Mouse (Mus musculus) fat pad, adult 2 months (tissue): ENCODE results near the gene Naglu.
"Not testable (repeated sequence)": the region's sequence is repeated elsewhere in the genome, so short reads cannot be mapped to it uniquely, and the experiment has no call there.

Experiments
- DNase-seq: peaks from one replicate; pipeline ENCODE4 v3.0.0-alpha.2; 2011; ENCODE audit warnings: low read depth, low spot score; ENCODE audit errors: extremely low read depth

Gene Naglu

DNA sequence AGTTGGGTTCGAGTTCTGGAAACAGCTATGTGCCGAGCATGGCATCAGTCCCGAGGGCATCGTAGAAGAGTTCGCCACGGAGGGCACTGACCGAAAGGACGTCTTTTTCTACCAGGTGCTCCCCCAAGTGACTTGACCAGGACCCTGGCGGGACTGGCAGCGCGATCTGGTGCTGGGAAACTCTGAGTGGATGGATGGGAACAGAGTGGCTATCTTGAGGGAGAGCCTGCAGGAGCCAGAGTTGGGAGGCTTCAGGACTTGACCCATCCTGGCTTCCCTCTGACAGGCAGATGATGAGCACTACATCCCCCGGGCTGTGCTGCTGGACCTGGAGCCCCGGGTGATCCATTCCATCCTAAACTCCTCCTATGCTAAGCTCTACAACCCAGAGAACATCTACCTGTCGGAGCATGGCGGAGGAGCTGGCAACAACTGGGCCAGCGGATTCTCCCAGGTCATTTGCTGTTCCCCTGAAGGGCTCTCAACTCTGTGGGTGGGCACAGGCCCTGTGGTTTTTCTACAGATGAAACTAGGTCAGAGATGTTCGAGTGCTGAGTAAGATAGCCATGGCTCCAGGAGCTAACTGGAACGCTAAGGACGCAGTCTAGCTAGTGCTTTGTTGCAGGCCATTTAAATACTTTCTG lies 50.9 kb downstream of the Naglu start:
- no peak for DNase-seq

DNA sequence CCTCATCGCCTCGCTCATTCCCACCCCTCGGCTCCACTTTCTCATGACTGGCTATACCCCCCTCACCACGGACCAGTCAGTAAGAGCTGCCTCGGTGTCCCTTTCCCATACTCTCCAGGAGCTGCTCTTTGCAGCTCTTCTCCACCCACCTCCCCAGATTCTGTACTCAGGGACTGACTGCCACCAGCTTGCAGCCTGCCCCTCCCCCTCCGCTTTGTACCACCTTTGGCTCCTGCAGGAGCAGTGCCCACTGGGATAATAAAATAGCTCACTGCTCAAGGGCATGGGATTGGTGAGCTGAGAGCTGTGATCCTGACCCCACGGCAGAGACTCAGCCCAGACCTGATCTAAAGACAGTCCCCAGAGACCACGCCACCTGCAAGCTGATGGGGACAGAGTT lies 54.7 kb downstream of the Naglu start:
- not testable (repeated sequence) for DNase-seq

DNA sequence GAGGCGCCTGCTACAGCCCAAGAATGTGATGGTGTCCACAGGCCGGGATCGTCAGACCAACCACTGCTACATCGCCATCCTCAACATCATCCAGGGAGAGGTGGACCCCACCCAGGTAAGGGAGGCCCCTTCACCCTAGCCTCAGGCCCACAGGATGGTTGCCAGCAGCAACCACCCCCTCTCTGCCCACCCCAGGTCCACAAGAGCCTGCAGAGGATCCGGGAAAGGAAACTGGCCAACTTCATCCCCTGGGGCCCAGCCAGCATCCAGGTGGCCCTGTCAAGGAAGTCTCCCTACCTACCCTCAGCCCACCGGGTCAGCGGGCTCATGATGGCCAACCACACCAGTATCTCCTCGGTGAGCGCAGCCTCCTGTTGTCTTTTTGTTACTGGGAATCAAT lies 55.2 kb downstream of the Naglu start:
- DNase-seq: not testable (repeated sequence)

- no peak for DNase-seq
Observed at GRCm38 (mm10) chr11:101127075-101127474, 57.3 kb downstream of the Naglu start.
